Mouse (Mus musculus) liver, adult 2 months (tissue): ENCODE measurements around the gene Ang4. TPM values are rescaled to one million over a fixed set of nuclear protein-coding genes. Genes with fewer than 3 reads are reported as not detected.
"Not testable (repeated sequence)": the region's sequence is repeated elsewhere in the genome, so short reads cannot be mapped to it uniquely, and the experiment has no call there.

Experiments
- DNase-seq: peaks from one replicate; pipeline ENCODE4 v3.0.0-alpha.2; 2011; ENCODE audit warnings: low read depth, low spot score; ENCODE audit errors: extremely low read depth
- H3K27ac ChIP-seq: fragments of 200-500 bp; replicated peaks from 2 replicates; pipeline ENCODE4 v1.5.1; 2012; ENCODE audit warnings: low read depth, mild to moderate bottlenecking, control low read depth, inconsistent platforms, low read length; ENCODE audit not compliant: insufficient read depth
- H3K27me3 ChIP-seq: fragments of 200-500 bp; 2 replicates; pipeline ENCODE4 v1.6.1; 2012; ENCODE audit warnings: mild to moderate bottlenecking, moderate library complexity, low read length, inconsistent platforms; ENCODE audit not compliant: control insufficient read depth, insufficient read depth
- H3K36me3 ChIP-seq: fragments of 200-500 bp; 2 replicates; pipeline ENCODE4 v1.6.1; 2012; ENCODE audit warnings: low read length, inconsistent platforms; ENCODE audit not compliant: control insufficient read depth, insufficient read depth
- H3K4me1 ChIP-seq: fragments of 200-500 bp; 2 replicates; pipeline ENCODE4 v1.6.1; 2011; ENCODE audit warnings: low read length; ENCODE audit not compliant: control insufficient read depth, insufficient read depth
- H3K4me3 ChIP-seq: fragments of 200-500 bp; 2 replicates; pipeline ENCODE4 v1.5.1; 2011; ENCODE audit warnings: low read depth, mild to moderate bottlenecking, control low read depth, low read length, moderate library complexity; ENCODE audit not compliant: insufficient read depth
- H3K79me2 ChIP-seq: fragments of 200-500 bp; 2 replicates; pipeline ENCODE4 v1.6.1; 2012; ENCODE audit warnings: inconsistent platforms, mild to moderate bottlenecking, low read length, moderate library complexity; ENCODE audit not compliant: control insufficient read depth, insufficient read depth
- H3K9ac ChIP-seq: fragments of 200-500 bp; 2 replicates; pipeline ENCODE4 v1.6.1; 2012; ENCODE audit warnings: low read depth, mild to moderate bottlenecking, control low read depth, inconsistent platforms, low read length
- CTCF ChIP-seq: fragments of 200-500 bp; IDR thresholded peaks from 2 replicates; pipeline ENCODE4 v1.5.1; 2011; ENCODE audit warnings: low read depth, low read length, control low read depth
- POLR2A ChIP-seq: fragments of 200-500 bp; IDR thresholded peaks from 2 replicates; pipeline ENCODE4 v1.6.1; 2011; ENCODE audit warnings: low read length, control low read depth; ENCODE audit not compliant: insufficient read depth; ENCODE audit errors: extremely low read depth
- WGBS: fragments of 180-500 bp; shearing (Covaris S2); methylation state at CpG from one replicate; pipeline ENCODE4 v1.1.7; 2018; 5-methylcytosine and 5-hydroxymethylcytosine counted together
- polyA plus RNA-seq: library from polyadenylated mRNA; depleted of rRNA; stranded (reverse); fragments of >200 nt; gene quantifications from 2 replicates; pipeline ENCODE4 v1.2.3, GENCODE M21; 2012
- total RNA-seq: library from RNA; depleted of rRNA; stranded (reverse); fragments of >200 nt; gene quantifications from 2 replicates; pipeline ENCODE4 v1.2.3, GENCODE M21; 2014

The Ang4 gene
- total and polyA plus RNA-seq, 2 experiments, result not detected

- Histone ChIP-seq H3K36me3 (no peaks in the 10 kb centered on the region), H3K27ac (no peak overlapping the region), H3K4me1 (no peaks in the 10 kb centered on the region), H3K27me3 (no peaks in the 10 kb centered on the region), H3K9ac (no peak overlapping the region), H3K4me3 (no peak overlapping the region), H3K79me2 (no peaks in the 10 kb centered on the region)
- no peak for TF ChIP-seq CTCF
- TF ChIP-seq POLR2A, result no peak
- 81% methylated on average over 4 of the region's 4 CpGs for WGBS
- no peak for DNase-seq
Measured at GRCm38 (mm10) chr14:51778865-51779481, 5.6 kb upstream of the Ang4 start.

DNA sequence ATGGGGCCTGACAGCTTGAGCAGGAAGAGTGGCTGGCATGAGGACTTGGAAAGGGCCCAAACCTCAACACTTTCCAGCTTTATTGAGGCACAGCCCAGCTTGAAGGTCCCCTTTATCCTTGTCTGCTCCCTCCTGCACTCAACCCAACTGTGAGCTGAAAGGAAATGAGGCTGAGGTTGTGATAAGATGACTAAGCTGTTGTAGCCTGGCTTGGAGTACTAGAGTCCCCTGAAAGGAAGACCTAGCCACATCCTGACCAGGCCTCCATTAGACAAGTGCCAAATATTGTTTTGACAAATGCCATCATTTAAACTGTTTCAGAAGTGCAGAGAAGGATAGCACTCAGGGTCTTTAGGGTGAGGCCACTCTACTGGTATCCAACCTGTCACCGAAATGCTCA lies 4.4 kb upstream of the Ang4 start:
- DNase-seq, result no peak
- Histone ChIP-seq H3K4me1 (no peaks in the 10 kb centered on the region), H3K36me3 (no peaks in the 10 kb centered on the region), H3K9ac (no peak overlapping the region), H3K27ac (no peak overlapping the region), H3K27me3 (no peaks in the 10 kb centered on the region), H3K4me3 (no peak overlapping the region), H3K79me2 (no peaks in the 10 kb centered on the region)
- WGBS, result 100% methylated on average over 1 of the region's 1 CpGs
- TF ChIP-seq CTCF (no peak), POLR2A (no peak)

GRCm38 (mm10) chr14:51771378-51771777 lies 2.0 kb downstream of the Ang4 start:
- WGBS, result 84% methylated on average over 1 of the region's 1 CpGs
- peak; percentile 4 for DNase-seq
- H3K79me2 ChIP-seq, H3K27ac ChIP-seq, H3K27me3 ChIP-seq, H3K9ac ChIP-seq, H3K36me3 ChIP-seq, H3K4me3 ChIP-seq, H3K4me1 ChIP-seq: not testable (repeated sequence)

GRCm38 (mm10) chr14:51755944-51756343 lies 17.4 kb downstream of the Ang4 start:
- WGBS, result 73% methylated on average over 2 of the region's 2 CpGs
- H3K36me3 ChIP-seq, result no peaks in the 10 kb centered on the region
- no peak for TF ChIP-seq CTCF
- no peak for TF ChIP-seq POLR2A

DNA sequence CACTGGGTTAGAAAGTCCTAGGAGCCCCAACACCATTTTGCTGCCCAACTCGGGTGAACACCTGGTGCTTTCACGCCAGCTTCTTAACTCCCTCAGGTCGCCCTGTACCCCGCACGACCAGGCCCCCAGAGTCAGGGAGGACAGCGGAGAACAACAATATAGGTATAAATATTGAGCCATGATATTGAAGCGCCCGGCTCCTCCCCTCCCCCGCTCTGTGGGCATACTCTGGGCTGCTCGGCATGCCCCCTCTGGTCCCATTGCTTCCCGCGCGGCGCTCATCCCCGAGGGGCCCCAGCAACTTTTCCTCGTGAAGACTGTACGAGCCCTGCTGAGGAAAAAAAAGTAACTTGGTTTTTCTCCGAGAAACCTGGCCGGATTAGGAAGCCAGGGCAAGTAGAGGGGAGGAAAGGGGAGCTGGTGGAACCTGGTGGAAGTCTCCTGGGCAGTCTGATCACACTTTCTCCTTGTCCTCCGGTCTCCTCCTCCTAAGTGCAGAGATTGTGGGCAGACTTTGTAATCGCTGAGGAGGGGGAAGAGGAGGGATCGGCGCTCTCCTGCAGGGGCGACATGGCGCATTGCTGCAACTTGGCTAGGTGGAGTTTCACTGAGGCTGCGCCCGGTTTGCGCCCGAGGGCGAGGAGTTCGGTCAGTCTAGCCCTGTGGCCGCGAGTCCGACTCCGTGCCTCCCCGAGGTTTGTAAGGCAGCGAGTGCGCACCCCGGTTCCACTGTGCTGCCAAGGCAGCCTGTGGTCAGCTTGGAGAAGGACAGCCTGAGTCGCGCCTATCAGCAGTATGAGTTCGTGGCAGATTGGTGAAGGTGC lies 32.8 kb downstream of the Ang4 start:
- WGBS, result 2% methylated on average over 42 of the region's 42 CpGs
- H3K4me3 ChIP-seq, result no peak overlapping the region

More at GRCm38 (mm10) chr14:51755944-51756343, 17.4 kb downstream of the Ang4 start:
- DNase-seq, result no peak
- Histone ChIP-seq H3K27me3 (no peaks in the 10 kb centered on the region), H3K9ac (no peak overlapping the region), H3K79me2 (no peaks in the 10 kb centered on the region), H3K4me3 (no peak overlapping the region), H3K27ac (no peak overlapping the region), H3K4me1 (no peaks in the 10 kb centered on the region)

More for the DNA sequence above, 32.8 kb downstream of the Ang4 start:
- no peak overlapping the region for H3K27ac ChIP-seq
- H3K27me3 ChIP-seq, result peaks cover 19% of the 10 kb centered on the region; the same call in 1 of the 2 replicates
- no peak for TF ChIP-seq POLR2A
- TF ChIP-seq CTCF, result no peak
- no peak for DNase-seq
- no peaks in the 10 kb centered on the region for H3K36me3 ChIP-seq
- no peaks in the 10 kb centered on the region for H3K79me2 ChIP-seq
- H3K9ac ChIP-seq, result no peak overlapping the region
- H3K4me1 ChIP-seq, result no peaks in the 10 kb centered on the region
